ENCODE assay signal across 9 mouse cellular contexts in the genomic region with DNA sequence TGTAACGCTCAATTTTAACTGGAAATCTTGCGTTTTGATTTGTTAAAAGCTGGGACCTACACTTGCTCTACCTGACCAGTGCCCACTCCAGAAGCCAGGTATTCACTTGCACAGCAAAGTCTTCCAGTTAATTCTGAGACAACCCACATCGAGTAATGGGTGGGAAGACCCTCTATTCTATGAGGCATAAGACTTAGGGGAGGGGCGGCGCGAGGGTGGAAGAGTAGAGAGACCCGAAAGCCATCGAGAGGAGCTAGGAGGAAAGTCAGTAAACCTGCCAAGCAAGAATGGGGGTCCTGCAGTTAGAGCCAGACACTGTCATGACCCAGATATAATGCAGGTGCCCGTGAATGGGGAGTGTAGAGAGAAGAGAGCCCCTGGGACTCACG.
A peak's percentile ranks its signal among the peaks of the same experiment; 100 is the strongest.
DNase-seq lines count a peak whose midpoint lies in the region; ATAC-seq and TF ChIP-seq lines count a peak whose summit lies in the region.
"Had no signal": no experiment of that assay in that cellular context is flagged by ENCODE, and none has a peak within 500 bp of the region (broad histone marks: within the 10 kb centered on the region; RNA-seq: fewer than 3 reads in every experiment).

No protein-coding gene starts in this region.

- no peak for TF ChIP-seq CTCF in kidney, postnatal 0 days (IDR thresholded peaks at IDR 0.05; ENCODE audit: low read depth)

- no peak for ATAC-seq in kidney, postnatal 0 days (replicated peaks; ENCODE audit: low FRiP score, low read depth)
- ATAC-seq in kidney, embryonic 16.5 days (ENCODE audit: low FRiP score, low TSS enrichment), result no peak
- ATAC-seq in forebrain, embryonic 14.5 days, result peak; percentile 30; the same call in 1 of the 2 replicates
- peak; percentile 61 for ATAC-seq in midbrain, embryonic 13.5 days
- no peak for ATAC-seq in activated CD4-positive, CD25-positive, alpha-beta regulatory T cell, adult 4 months

- no peaks in the 10 kb centered on the region for H3K9me3 ChIP-seq in kidney, postnatal 0 days (replicated peaks; ENCODE audit: low read length)
- no peaks in the 10 kb centered on the region for H3K9me3 ChIP-seq in kidney, embryonic 16.5 days (ENCODE audit: low read length)
- no peaks in the 10 kb centered on the region for H3K9me3 ChIP-seq in forebrain, embryonic 14.5 days (replicated peaks; ENCODE audit: control insufficient read depth, low read length)
- H3K9me3 ChIP-seq in midbrain, embryonic 13.5 days, result no peaks in the 10 kb centered on the region
- H3K9me3 ChIP-seq: kidney, embryonic 15.5 days had no signal

- H3K4me1 ChIP-seq in kidney, postnatal 0 days (replicated peaks; ENCODE audit: insufficient read depth, low read length), result no peaks in the 10 kb centered on the region
- H3K4me1 ChIP-seq in kidney, embryonic 16.5 days (ENCODE audit: insufficient read depth, low read length), result 0 out of 2 replicates have a peak, but pooled peaks cover 3% of the 10 kb centered on the region
- peaks cover 16% of the 10 kb centered on the region for H3K4me1 ChIP-seq in forebrain, embryonic 14.5 days (ENCODE audit: control insufficient read depth, insufficient read depth, low read length)
- peaks cover 24% of the 10 kb centered on the region for H3K4me1 ChIP-seq in midbrain, embryonic 13.5 days (replicated peaks)

- 0 out of 2 replicates have a peak overlapping the region, but pooled peaks have one; percentile 39 for H3K4me2 ChIP-seq in kidney, postnatal 0 days (ENCODE audit: low read length)
- no peak overlapping the region for H3K4me2 ChIP-seq in kidney, embryonic 16.5 days (replicated peaks; ENCODE audit: low read depth, low read length)
- H3K4me2 ChIP-seq in forebrain, embryonic 14.5 days (ENCODE audit: low read length), result peak overlapping the region; percentile 53; the same call in 1 of the 2 replicates
- H3K4me2 ChIP-seq in midbrain, embryonic 13.5 days (replicated peaks), result peak overlapping the region; percentile 60

- no peak overlapping the region for H3K9ac ChIP-seq in kidney, postnatal 0 days (ENCODE audit: low read depth, low read length)
- no peak overlapping the region for H3K9ac ChIP-seq in kidney, embryonic 16.5 days (replicated peaks; ENCODE audit: low read length)
- H3K9ac ChIP-seq in forebrain, embryonic 14.5 days (ENCODE audit: low read length), result no peak overlapping the region
- H3K9ac ChIP-seq in midbrain, embryonic 13.5 days (replicated peaks), result no peak overlapping the region

- H3K36me3 ChIP-seq in kidney, postnatal 0 days (ENCODE audit: insufficient read depth, low read length), result 0 out of 2 replicates have a peak, but pooled peaks cover 5% of the 10 kb centered on the region
- 0 out of 2 replicates have a peak, but pooled peaks cover 7% of the 10 kb centered on the region for H3K36me3 ChIP-seq in kidney, embryonic 16.5 days (ENCODE audit: insufficient read depth, low read length)
- 0 out of 2 replicates have a peak, but pooled peaks cover 4% of the 10 kb centered on the region for H3K36me3 ChIP-seq in forebrain, embryonic 14.5 days (ENCODE audit: control insufficient read depth, insufficient read depth, low read length)
- H3K36me3 ChIP-seq in midbrain, embryonic 13.5 days, result no peaks in the 10 kb centered on the region; the same call in 1 of the 2 replicates

- H3K4me3 ChIP-seq in kidney, postnatal 0 days (replicated peaks; ENCODE audit: low read depth, low read length), result no peak overlapping the region
- no peak overlapping the region for H3K4me3 ChIP-seq in kidney, embryonic 16.5 days (ENCODE audit: low read length)
- no peak overlapping the region for H3K4me3 ChIP-seq in forebrain, embryonic 14.5 days (ENCODE audit: low read depth, low read length)
- H3K4me3 ChIP-seq in midbrain, embryonic 13.5 days (replicated peaks), result no peak overlapping the region

- peak; percentile 12 for DNase-seq in cerebellum, adult 11-12 months
- no peak for DNase-seq in cerebellum, postnatal 25 days
- DNase-seq in kidney, postnatal 0 days (ENCODE audit: low spot score), result no peak
- DNase-seq in forebrain, embryonic 14.5 days (ENCODE audit: low spot score), result no peak
- DNase-seq in frontal cortex, postnatal 36 days (ENCODE audit: low spot score in 2 of 2), result no peak

- H3K27me3 ChIP-seq in kidney, postnatal 0 days (ENCODE audit: insufficient read depth, low read length), result no peaks in the 10 kb centered on the region
- no peaks in the 10 kb centered on the region for H3K27me3 ChIP-seq in kidney, embryonic 16.5 days (ENCODE audit: insufficient read depth, low read length)
- H3K27me3 ChIP-seq in forebrain, embryonic 14.5 days (replicated peaks; ENCODE audit: control insufficient read depth, insufficient read depth, low read length), result no peaks in the 10 kb centered on the region
- no peaks in the 10 kb centered on the region for H3K27me3 ChIP-seq in midbrain, embryonic 13.5 days
- H3K27me3 ChIP-seq: kidney, embryonic 15.5 days had no signal

- H3K27ac ChIP-seq in kidney, postnatal 0 days, result no peak overlapping the region
- H3K27ac ChIP-seq in kidney, embryonic 16.5 days (ENCODE audit: low read length), result no peak overlapping the region
- no peak overlapping the region for H3K27ac ChIP-seq in forebrain, embryonic 14.5 days (ENCODE audit: low read depth, low read length)
- no peak overlapping the region for H3K27ac ChIP-seq in midbrain, embryonic 13.5 days
- H3K27ac ChIP-seq: kidney, embryonic 15.5 days had no signal

- WGBS in kidney, postnatal 0 days, result 52% methylated on average over 10 of the region's 10 CpGs
- WGBS in kidney, embryonic 16.5 days, result 54% methylated on average over 10 of the region's 10 CpGs
- 53% methylated on average over 10 of the region's 10 CpGs for WGBS in forebrain, embryonic 14.5 days
- WGBS in midbrain, embryonic 13.5 days, result 46% methylated on average over 10 of the region's 10 CpGs

Comparison
In these comparisons a context has a peak if more than half of its experiments do, and no peak if none do; other contexts are left out.
1. ATAC-seq: peak in forebrain, embryonic 14.5 days (single experiment) and midbrain, embryonic 13.5 days (single experiment); none in kidney, postnatal 0 days (single experiment), kidney, embryonic 16.5 days (single experiment) and activated CD4-positive, CD25-positive, alpha-beta regulatory T cell, adult 4 months (single experiment).